Mouse (Mus musculus): ENCODE data around the gene Ube2o.

DNA sequence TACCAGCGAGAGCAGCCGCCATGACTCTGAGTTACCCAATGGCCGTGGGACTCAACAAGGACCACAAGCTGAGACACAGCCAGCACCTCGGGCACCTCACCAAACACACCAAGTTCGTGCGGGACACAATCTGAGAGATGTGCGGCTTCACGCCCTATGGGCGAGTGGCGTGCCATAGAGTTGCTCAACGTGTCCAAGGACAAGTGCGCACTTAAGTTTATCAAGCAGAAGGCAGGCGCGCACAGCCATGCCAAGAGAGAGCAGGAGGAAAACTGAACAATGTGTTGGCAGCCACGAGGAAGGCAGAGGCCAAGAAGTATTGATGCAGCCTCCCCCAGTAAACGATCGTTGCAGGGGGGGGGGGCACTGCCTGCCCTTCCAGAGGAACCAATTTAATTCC, 76.7 kb downstream of the Ube2o start:
- TF ChIP-seq CTCF (conservative IDR thresholded peaks at IDR 0.05; ENCODE audit: low read length): no peak
- no peak for TF ChIP-seq NANOG (IDR thresholded peaks at IDR 0.05; ENCODE audit: borderline replicate concordance, low read length)

Data from E14TG2a.4 (cell line).